Mouse (Mus musculus): ENCODE results near the gene Maco1. TPM values are rescaled to one million over a fixed set of nuclear protein-coding genes. Genes with fewer than 3 reads are reported as not detected.

Maco1 gene
- polyA plus RNA-seq, 1 experiment from 2014 or later = 93.2 TPM

- Histone ChIP-seq H3K4me3 (replicated peaks; ENCODE audit: low read length) (no peak overlapping the region), H3K9ac (no peak overlapping the region), H3K27me3 (ENCODE audit: control insufficient read depth, insufficient read depth, low read length) (peaks cover 49% of the 10 kb centered on the region), H3K36me3 (replicated peaks; ENCODE audit: control insufficient read depth, insufficient read depth) (no peaks in the 10 kb centered on the region), H3K9me3 (ENCODE audit: control insufficient read depth, low read length) (no peaks in the 10 kb centered on the region), H3K27ac (no peak overlapping the region), H3K4me2 (replicated peaks) (no peak overlapping the region), H3K4me1 (replicated peaks; ENCODE audit: control insufficient read depth, insufficient read depth, low read length) (peaks cover 9% of the 10 kb centered on the region)
- 77% methylated on average over 6 of the region's 6 CpGs for WGBS
- ATAC-seq (ENCODE audit: low FRiP score) (no peak), DNase-seq (ENCODE audit: low spot score) (no peak)
Measured at GRCm38 (mm10) chr4:134766277-134766676, 86.9 kb downstream of the Maco1 start.

- H3K9ac ChIP-seq = no peak overlapping the region
- H3K9me3 ChIP-seq (ENCODE audit: control insufficient read depth, low read length) = no peaks in the 10 kb centered on the region
- DNase-seq (ENCODE audit: low spot score) (no peak), ATAC-seq (ENCODE audit: low FRiP score) (no peak)
- 82% methylated on average over 3 of the region's 3 CpGs for WGBS
- H3K4me1 ChIP-seq (replicated peaks; ENCODE audit: control insufficient read depth, insufficient read depth, low read length) = peaks cover 9% of the 10 kb centered on the region
- no peak overlapping the region for H3K27ac ChIP-seq
- H3K4me2 ChIP-seq (replicated peaks) = no peak overlapping the region
- H3K36me3 ChIP-seq (replicated peaks; ENCODE audit: control insufficient read depth, insufficient read depth) = no peaks in the 10 kb centered on the region
- no peak overlapping the region for H3K4me3 ChIP-seq (replicated peaks; ENCODE audit: low read length)
- peaks cover 41% of the 10 kb centered on the region for H3K27me3 ChIP-seq (ENCODE audit: control insufficient read depth, insufficient read depth, low read length)
Measured at GRCm38 (mm10) chr4:134764333-134764732, 88.8 kb downstream of the Maco1 start.

GRCm38 (mm10) chr4:134762360-134762759 lies 90.8 kb downstream of the Maco1 start:
- no peak for ATAC-seq (ENCODE audit: low FRiP score)
- Histone ChIP-seq H3K9me3 (ENCODE audit: control insufficient read depth, low read length) (no peaks in the 10 kb centered on the region), H3K4me3 (replicated peaks; ENCODE audit: low read length) (no peak overlapping the region), H3K27me3 (ENCODE audit: control insufficient read depth, insufficient read depth, low read length) (peaks cover 22% of the 10 kb centered on the region), H3K4me1 (replicated peaks; ENCODE audit: control insufficient read depth, insufficient read depth, low read length) (peaks cover 7% of the 10 kb centered on the region), H3K4me2 (replicated peaks) (no peak overlapping the region), H3K27ac (no peak overlapping the region), H3K9ac (no peak overlapping the region; the same call in 1 of the 2 replicates), H3K36me3 (replicated peaks; ENCODE audit: control insufficient read depth, insufficient read depth) (no peaks in the 10 kb centered on the region)
- DNase-seq (ENCODE audit: low spot score) = no peak
- 82% methylated on average over 6 of the region's 6 CpGs for WGBS

GRCm38 (mm10) chr4:134760793-134761201 lies 92.3 kb downstream of the Maco1 start:
- DNase-seq (ENCODE audit: low spot score) = no peak
- WGBS = 63% methylated on average over 9 of the region's 9 CpGs

GRCm38 (mm10) chr4:134760281-134760680 lies 92.9 kb downstream of the Maco1 start:
- no peak overlapping the region for H3K9ac ChIP-seq
- no peak for DNase-seq (ENCODE audit: low spot score)
- WGBS = 75% methylated on average over 6 of the region's 6 CpGs

More at GRCm38 (mm10) chr4:134760793-134761201, 92.3 kb downstream of the Maco1 start:
- H3K27me3 ChIP-seq (ENCODE audit: control insufficient read depth, insufficient read depth, low read length) = peaks cover 6% of the 10 kb centered on the region; the same call in 1 of the 2 replicates
- H3K9me3 ChIP-seq (ENCODE audit: control insufficient read depth, low read length) = no peaks in the 10 kb centered on the region
- ATAC-seq (ENCODE audit: low FRiP score) = no peak
- no peak overlapping the region for H3K27ac ChIP-seq
- H3K4me2 ChIP-seq (replicated peaks) = no peak overlapping the region
- H3K36me3 ChIP-seq (replicated peaks; ENCODE audit: control insufficient read depth, insufficient read depth) = no peaks in the 10 kb centered on the region
- no peak overlapping the region for H3K4me3 ChIP-seq (replicated peaks; ENCODE audit: low read length)
- H3K9ac ChIP-seq = no peak overlapping the region
- H3K4me1 ChIP-seq (replicated peaks; ENCODE audit: control insufficient read depth, insufficient read depth, low read length) = no peaks in the 10 kb centered on the region

GRCm38 (mm10) chr4:134759564-134759963 lies 93.6 kb downstream of the Maco1 start:
- Histone ChIP-seq H3K4me2 (replicated peaks) (no peak overlapping the region), H3K27ac (no peak overlapping the region), H3K36me3 (replicated peaks; ENCODE audit: control insufficient read depth, insufficient read depth) (no peaks in the 10 kb centered on the region), H3K27me3 (ENCODE audit: control insufficient read depth, insufficient read depth, low read length) (no peaks in the 10 kb centered on the region), H3K4me3 (replicated peaks; ENCODE audit: low read length) (no peak overlapping the region), H3K9me3 (ENCODE audit: control insufficient read depth, low read length) (no peaks in the 10 kb centered on the region), H3K4me1 (replicated peaks; ENCODE audit: control insufficient read depth, insufficient read depth, low read length) (peaks cover 2% of the 10 kb centered on the region; the same call in 1 of the 2 replicates), H3K9ac (no peak overlapping the region)
- ATAC-seq (ENCODE audit: low FRiP score) (no peak), DNase-seq (ENCODE audit: low spot score) (no peak)
- WGBS = 91% methylated on average over 7 of the region's 7 CpGs

More at GRCm38 (mm10) chr4:134760281-134760680, 92.9 kb downstream of the Maco1 start:
- ATAC-seq (ENCODE audit: low FRiP score) = no peak
- no peak overlapping the region for H3K27ac ChIP-seq
- no peaks in the 10 kb centered on the region for H3K9me3 ChIP-seq (ENCODE audit: control insufficient read depth, low read length)
- H3K36me3 ChIP-seq (replicated peaks; ENCODE audit: control insufficient read depth, insufficient read depth) = no peaks in the 10 kb centered on the region
- H3K4me1 ChIP-seq (replicated peaks; ENCODE audit: control insufficient read depth, insufficient read depth, low read length) = no peaks in the 10 kb centered on the region
- H3K27me3 ChIP-seq (ENCODE audit: control insufficient read depth, insufficient read depth, low read length) = 0 out of 2 replicates have a peak, but pooled peaks cover under 1% of the 10 kb centered on the region
- no peak overlapping the region for H3K4me2 ChIP-seq (replicated peaks)
- H3K4me3 ChIP-seq (replicated peaks; ENCODE audit: low read length) = no peak overlapping the region

- WGBS = 92% methylated on average over 14 of the region's 14 CpGs
- ATAC-seq (ENCODE audit: low FRiP score) = no peak
Measured at GRCm38 (mm10) chr4:134758922-134759321, 94.2 kb downstream of the Maco1 start.

GRCm38 (mm10) chr4:134758367-134758766 lies 94.8 kb downstream of the Maco1 start:
- Histone ChIP-seq H3K9me3 (ENCODE audit: control insufficient read depth, low read length) (no peaks in the 10 kb centered on the region), H3K4me3 (replicated peaks; ENCODE audit: low read length) (no peak overlapping the region), H3K27ac (no peak overlapping the region), H3K27me3 (ENCODE audit: control insufficient read depth, insufficient read depth, low read length) (no peaks in the 10 kb centered on the region), H3K36me3 (replicated peaks; ENCODE audit: control insufficient read depth, insufficient read depth) (no peaks in the 10 kb centered on the region), H3K4me2 (replicated peaks) (no peak overlapping the region), H3K9ac (no peak overlapping the region), H3K4me1 (replicated peaks; ENCODE audit: control insufficient read depth, insufficient read depth, low read length) (peaks cover 9% of the 10 kb centered on the region)
- ATAC-seq (ENCODE audit: low FRiP score) (no peak), DNase-seq (ENCODE audit: low spot score) (no peak)
- 87% methylated on average over 4 of the region's 4 CpGs for WGBS

More at GRCm38 (mm10) chr4:134758922-134759321, 94.2 kb downstream of the Maco1 start:
- Histone ChIP-seq H3K27ac (no peak overlapping the region), H3K36me3 (replicated peaks; ENCODE audit: control insufficient read depth, insufficient read depth) (no peaks in the 10 kb centered on the region), H3K4me3 (replicated peaks; ENCODE audit: low read length) (no peak overlapping the region), H3K27me3 (ENCODE audit: control insufficient read depth, insufficient read depth, low read length) (no peaks in the 10 kb centered on the region), H3K4me2 (replicated peaks) (no peak overlapping the region), H3K9ac (no peak overlapping the region), H3K4me1 (replicated peaks; ENCODE audit: control insufficient read depth, insufficient read depth, low read length) (peaks cover 9% of the 10 kb centered on the region), H3K9me3 (ENCODE audit: control insufficient read depth, low read length) (no peaks in the 10 kb centered on the region)
- DNase-seq (ENCODE audit: low spot score) = no peak

- ATAC-seq (ENCODE audit: low FRiP score) = no peak
- Histone ChIP-seq H3K9me3 (ENCODE audit: control insufficient read depth, low read length) (no peaks in the 10 kb centered on the region), H3K27me3 (ENCODE audit: control insufficient read depth, insufficient read depth, low read length) (no peaks in the 10 kb centered on the region)
Measured at GRCm38 (mm10) chr4:134756953-134757352, 96.2 kb downstream of the Maco1 start.

GRCm38 (mm10) chr4:134754941-134755340 lies 98.2 kb downstream of the Maco1 start:
- no peaks in the 10 kb centered on the region for H3K36me3 ChIP-seq (replicated peaks; ENCODE audit: control insufficient read depth, insufficient read depth)
- 84% methylated on average over 13 of the region's 13 CpGs for WGBS

More at GRCm38 (mm10) chr4:134756953-134757352, 96.2 kb downstream of the Maco1 start:
- no peak for DNase-seq (ENCODE audit: low spot score)
- Histone ChIP-seq H3K4me1 (replicated peaks; ENCODE audit: control insufficient read depth, insufficient read depth, low read length) (peaks cover 9% of the 10 kb centered on the region), H3K36me3 (replicated peaks; ENCODE audit: control insufficient read depth, insufficient read depth) (no peaks in the 10 kb centered on the region), H3K4me3 (replicated peaks; ENCODE audit: low read length) (no peak overlapping the region), H3K4me2 (replicated peaks) (no peak overlapping the region), H3K9ac (no peak overlapping the region), H3K27ac (no peak overlapping the region)
- 76% methylated on average over 7 of the region's 7 CpGs for whole genome bisulfite sequencing

More at GRCm38 (mm10) chr4:134754941-134755340, 98.2 kb downstream of the Maco1 start:
- H3K27me3 ChIP-seq (ENCODE audit: control insufficient read depth, insufficient read depth, low read length) = no peaks in the 10 kb centered on the region
- DNase-seq (ENCODE audit: low spot score) (no peak), ATAC-seq (ENCODE audit: low FRiP score) (no peak)
- H3K4me3 ChIP-seq (replicated peaks; ENCODE audit: low read length) = no peak overlapping the region
- no peak overlapping the region for H3K4me2 ChIP-seq (replicated peaks)
- H3K4me1 ChIP-seq (replicated peaks; ENCODE audit: control insufficient read depth, insufficient read depth, low read length) = peaks cover 9% of the 10 kb centered on the region
- no peak overlapping the region for H3K9ac ChIP-seq
- H3K9me3 ChIP-seq (ENCODE audit: control insufficient read depth, low read length) = no peaks in the 10 kb centered on the region
- no peak overlapping the region for H3K27ac ChIP-seq
